Mouse (Mus musculus) bone marrow, adult 2 months (tissue): ENCODE data around the gene Tanc1.

Experiments
- CTCF ChIP-seq: fragments of 200-500 bp; IDR thresholded peaks from 2 replicates; pipeline ENCODE4 v1.5.1; 2011; ENCODE audit warnings: low read length, control low read depth; ENCODE audit not compliant: control insufficient read depth, insufficient read depth
- POLR2A ChIP-seq: fragments of 200-500 bp; IDR thresholded peaks from 2 replicates; pipeline ENCODE4 v1.6.1; 2011; ENCODE audit warnings: low read depth, mild to moderate bottlenecking, control low read depth, low read length, borderline replicate concordance; ENCODE audit not compliant: control insufficient read depth

DNA sequence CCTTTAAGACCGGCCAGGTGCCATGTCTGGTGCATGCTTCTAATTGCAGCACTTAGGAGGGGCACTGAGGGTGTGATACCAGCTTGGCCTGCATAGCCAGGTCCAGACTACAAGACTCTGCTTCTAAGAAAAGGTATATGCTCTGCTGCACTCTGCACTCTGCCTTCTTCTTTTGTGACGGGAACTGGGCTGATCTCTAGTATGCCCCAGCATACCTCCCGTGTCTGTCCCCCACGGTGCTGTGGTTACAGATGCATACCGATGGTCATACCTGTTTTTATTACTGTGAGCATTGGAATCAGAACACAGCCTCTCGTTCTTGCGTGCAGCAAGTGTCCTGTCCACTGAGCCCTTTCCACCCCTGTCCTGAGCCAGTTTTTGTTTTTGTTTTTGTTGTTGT is 140.3 kb downstream of the Tanc1 start:
- TF ChIP-seq CTCF = no peak
- TF ChIP-seq POLR2A = no peak
